Mouse (Mus musculus) CH12.LX (cell line): Measurements from ENCODE around the gene Hist2h4. TPM values are rescaled to one million over a fixed set of nuclear protein-coding genes. Genes with fewer than 3 reads are reported as not detected.

Experiments used
- DNase-seq: peaks from one replicate; pipeline ENCODE4 v3.0.0-alpha.2; 2013; ENCODE audit errors: extremely low read depth
- H3K27ac ChIP-seq: 2 replicates; pipeline ENCODE4 v1.5.1; 2012; ENCODE audit warnings: low read depth, mild to moderate bottlenecking, control low read depth, moderate library complexity; ENCODE audit not compliant: insufficient read depth
- H3K27me3 ChIP-seq: replicated peaks from 2 replicates; pipeline ENCODE3; 2012; ENCODE audit warnings: inconsistent platforms
- H3K36me3 ChIP-seq, 2 experiments: replicated peaks in 1 of 2; 2 replicates each; pipeline versions ENCODE3 to v1.6.1; 2012; ENCODE audit warnings: inconsistent platforms in 1 of 2, low read length in 1 of 2, mild to moderate bottlenecking in 1 of 2, mixed read lengths in 1 of 2, moderate library complexity in 1 of 2; ENCODE audit not compliant: control insufficient read depth in 1 of 2, insufficient read depth in 1 of 2
- H3K4me1 ChIP-seq, 2 experiments: 2 replicates each; pipeline ENCODE4 v1.6.1; 2012; ENCODE audit warnings: inconsistent platforms in 1 of 2, moderate library complexity in 1 of 2; ENCODE audit not compliant: insufficient read depth in 2 of 2, control insufficient read depth in 1 of 2
- H3K4me2 ChIP-seq: 2 replicates; pipeline ENCODE4 v1.6.1; 2012; ENCODE audit warnings: low read depth, mild to moderate bottlenecking, control low read depth; ENCODE audit not compliant: poor library complexity, insufficient read depth, severe bottlenecking
- H3K4me3 ChIP-seq, 3 experiments: fragments of 150-350 bp in 1 of 3; sonication (generic) in 1 of 3; replicated peaks in 1 of 3; 2 replicates each; pipeline versions ENCODE3 to v1.5.1; 2011 to 2012; ENCODE audit warnings: low read depth in 2 of 3, low read length in 2 of 3, mild to moderate bottlenecking in 2 of 3, moderate library complexity in 2 of 3, control low read depth in 1 of 3, improper control_type of control experiment in 1 of 3, inconsistent platforms in 1 of 3, mixed read lengths in 1 of 3; ENCODE audit not compliant: poor library complexity in 1 of 3
- H3K79me2 ChIP-seq: replicated peaks from 2 replicates; pipeline ENCODE4 v1.6.1; 2012; ENCODE audit warnings: mild to moderate bottlenecking, moderate library complexity; ENCODE audit not compliant: control insufficient read depth, poor library complexity, insufficient read depth, severe bottlenecking; ENCODE audit errors: extremely low read depth
- H3K9ac ChIP-seq: 2 replicates; pipeline ENCODE4 v1.6.1; 2012; ENCODE audit warnings: low read depth, mild to moderate bottlenecking, control low read depth, moderate library complexity; ENCODE audit not compliant: insufficient read depth
- H3K9me3 ChIP-seq: replicated peaks from 2 replicates; pipeline ENCODE3; 2012; ENCODE audit warnings: low read length, inconsistent platforms, mixed read lengths
- BHLHE40 ChIP-seq: IDR thresholded peaks from 2 replicates; pipeline ENCODE4 v1.6.1; 2011; ENCODE audit warnings: mild to moderate bottlenecking, low read depth, low read length, improper control_type of control experiment
- CHD1 ChIP-seq: IDR thresholded peaks from 2 replicates; pipeline ENCODE4 v1.6.1; 2012; ENCODE audit warnings: low read depth, low read length, improper control_type of control experiment, inconsistent platforms
- EP300 ChIP-seq: IDR thresholded peaks from 2 replicates; pipeline ENCODE4 v1.6.1; 2011; ENCODE audit warnings: low read length, improper control_type of control experiment
- ETS1 ChIP-seq: conservative IDR thresholded peaks from 2 replicates; pipeline ENCODE4 v1.6.1; 2012; ENCODE audit warnings: low read depth, mild to moderate bottlenecking, inconsistent platforms, low read length, improper control_type of control experiment, moderate library complexity
- HCFC1 ChIP-seq: IDR thresholded peaks from 2 replicates; pipeline ENCODE4 v1.6.1; 2012; ENCODE audit warnings: low read depth, mild to moderate bottlenecking, inconsistent platforms, low read length, improper control_type of control experiment
- IRF4 ChIP-seq: IDR thresholded peaks from 2 replicates; pipeline ENCODE4 v1.6.1; 2014; ENCODE audit warnings: low read depth, mild to moderate bottlenecking, inconsistent platforms, low read length, improper control_type of control experiment
- JUND ChIP-seq: conservative IDR thresholded peaks from 2 replicates; pipeline ENCODE4 v1.6.1; 2011; ENCODE audit warnings: low read depth, low read length, improper control_type of control experiment
- KAT2A ChIP-seq: IDR thresholded peaks from 2 replicates; pipeline ENCODE4 v1.6.1; 2012; ENCODE audit warnings: low read length, improper control_type of control experiment, inconsistent platforms; ENCODE audit not compliant: insufficient replicate concordance
- MAFK ChIP-seq: IDR thresholded peaks from 2 replicates; pipeline ENCODE4 v1.6.1; 2011; ENCODE audit warnings: low read length, improper control_type of control experiment; ENCODE audit not compliant: insufficient replicate concordance
- MAX ChIP-seq: IDR thresholded peaks from 2 replicates; pipeline ENCODE4 v1.6.1; 2011; ENCODE audit warnings: low read length, improper control_type of control experiment
- MAZ ChIP-seq: IDR thresholded peaks from 2 replicates; pipeline ENCODE4 v1.6.1; 2012; ENCODE audit warnings: low read depth, mild to moderate bottlenecking, inconsistent platforms, low read length, improper control_type of control experiment, moderate library complexity
- MEF2A ChIP-seq: IDR thresholded peaks from 2 replicates; pipeline ENCODE4 v1.6.1; 2014; ENCODE audit warnings: low read depth, mild to moderate bottlenecking, inconsistent platforms, low read length, improper control_type of control experiment, borderline replicate concordance
- MXI1 ChIP-seq: IDR thresholded peaks from 2 replicates; pipeline ENCODE4 v1.6.1; 2011; ENCODE audit warnings: mild to moderate bottlenecking, low read depth, low read length, improper control_type of control experiment
- MYC ChIP-seq: IDR thresholded peaks from 2 replicates; pipeline ENCODE4 v1.6.1; 2011; ENCODE audit warnings: low read depth, mild to moderate bottlenecking, improper control_type of control experiment, low read length
- PAX5 ChIP-seq: IDR thresholded peaks from 2 replicates; pipeline ENCODE4 v1.6.1; 2012; ENCODE audit warnings: low read length, inconsistent platforms, mixed read lengths
- POLR2A ChIP-seq: IDR thresholded peaks from 2 replicates; pipeline ENCODE4 v1.6.1; 2011; ENCODE audit warnings: low read depth, mild to moderate bottlenecking, improper control_type of control experiment, low read length
- POLR2AphosphoS2 ChIP-seq: IDR thresholded peaks from 2 replicates; pipeline ENCODE4 v1.6.1; 2011; ENCODE audit warnings: low read depth, low read length, improper control_type of control experiment
- RAD21 ChIP-seq: IDR thresholded peaks from 2 replicates; pipeline ENCODE4 v1.6.1; 2011; ENCODE audit warnings: low read depth, mild to moderate bottlenecking, low read length, improper control_type of control experiment, moderate library complexity
- SMC3 ChIP-seq: IDR thresholded peaks from 2 replicates; pipeline ENCODE4 v1.6.1; 2011; ENCODE audit warnings: low read depth, low read length, improper control_type of control experiment
- TBP ChIP-seq: conservative IDR thresholded peaks from 2 replicates; pipeline ENCODE4 v1.6.1; 2011; ENCODE audit warnings: low read depth, low read length, improper control_type of control experiment
- TCF12 ChIP-seq: IDR thresholded peaks from 2 replicates; pipeline ENCODE4 v1.6.1; 2014; ENCODE audit warnings: low read depth, mild to moderate bottlenecking, inconsistent platforms, low read length, improper control_type of control experiment
- UBTF ChIP-seq: IDR thresholded peaks from 2 replicates; pipeline ENCODE4 v1.6.1; 2012; ENCODE audit warnings: low read depth, mild to moderate bottlenecking, inconsistent platforms, low read length, improper control_type of control experiment, moderate library complexity
- USF1 ChIP-seq: IDR thresholded peaks from 2 replicates; pipeline ENCODE4 v1.6.1; 2014; ENCODE audit warnings: low read depth, mild to moderate bottlenecking, inconsistent platforms, low read length, improper control_type of control experiment
- ZC3H11A ChIP-seq: IDR thresholded peaks from 2 replicates; pipeline ENCODE4 v1.6.1; 2012; ENCODE audit warnings: low read depth, mild to moderate bottlenecking, inconsistent platforms, low read length, improper control_type of control experiment
- ZKSCAN1 ChIP-seq: IDR thresholded peaks from 2 replicates; pipeline ENCODE4 v1.6.1; 2012; ENCODE audit warnings: low read depth, inconsistent platforms, low read length, improper control_type of control experiment, borderline replicate concordance
- dilution Hi-C: fragments of 300-500 bp; cut with MboI; formaldehyde crosslinking; loops from 2 replicates; pipeline ENCODE4 v1.14.3; 2020; ENCODE audit warnings: low sequenced_read_pairs; ENCODE audit not compliant: extremely low pct_unique_long_range_greater_than_20kb, extremely low pct_ligation_motif_present
- in situ Hi-C: fragments of 300-500 bp; cut with MboI; formaldehyde crosslinking; loops from 3 replicates; pipeline ENCODE4 v1.14.3; 2019; ENCODE audit warnings: low sequenced_read_pairs, low pct_ligation_motif_present, low pct_unique_long_range_greater_than_20kb, mixed read lengths
- polyA plus RNA-seq: library from polyadenylated mRNA; unstranded; fragments of >175 nt; gene quantifications from 2 replicates; pipeline ENCODE4 v1.2.1, GENCODE M21; 2012; ENCODE audit warnings: low read depth; ENCODE audit not compliant: insufficient read length
- total RNA-seq, 2 experiments: library from RNA; depleted of rRNA; stranded (reverse); fragments of 300-350 nt in 1 of 2; fragments of >200 nt in 1 of 2; gene quantifications; 2 replicates each; pipeline ENCODE4 v1.2.3; 2012 to 2014

Gene Hist2h4
- total and polyA plus RNA-seq, 3 experiments, result 0.91 to 116 (median 2.5) TPM

DNA sequence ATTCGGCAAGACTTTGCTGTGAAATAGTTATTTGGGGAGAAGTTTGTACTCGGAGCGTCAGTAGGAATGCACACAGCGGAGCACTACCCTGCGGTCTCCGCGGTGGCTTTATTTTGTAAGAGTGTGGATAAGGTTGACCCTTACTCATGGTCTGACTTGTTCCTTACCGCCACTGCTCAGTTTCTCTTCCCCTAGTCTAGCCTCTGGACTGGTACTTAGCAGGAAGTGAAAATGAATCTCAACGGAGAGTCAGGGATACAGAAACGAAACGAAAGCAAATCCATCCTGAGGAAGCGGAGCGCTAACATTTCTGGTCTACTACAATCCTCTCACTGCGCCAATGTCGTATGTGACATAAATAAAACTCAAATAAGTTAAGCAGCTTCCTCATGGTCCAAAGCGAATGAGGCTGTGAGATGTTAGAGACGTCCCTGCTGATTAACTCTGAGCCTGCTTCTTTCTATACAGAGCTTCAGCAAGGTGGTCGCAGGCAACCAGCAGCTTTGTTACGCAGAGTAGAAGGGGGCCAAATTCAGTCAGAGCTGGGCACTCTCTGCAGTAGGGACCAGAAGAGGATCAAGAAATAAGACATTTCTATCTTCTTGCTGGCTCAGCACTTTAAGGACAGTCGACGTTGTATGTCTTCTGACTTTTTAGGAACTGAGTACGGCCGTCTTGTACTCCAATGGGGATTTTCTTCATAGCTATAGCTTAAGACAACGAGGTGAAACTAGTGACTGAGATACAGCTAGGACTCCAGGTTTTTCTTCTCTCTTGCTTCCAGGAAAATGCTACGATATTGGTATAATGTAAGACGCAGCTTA, 37.8 kb upstream of the Hist2h4 start (continued):
- TF ChIP-seq IRF4, result peak; percentile 87
- peak; percentile 37 for TF ChIP-seq JUND
- peak; percentile 54 for TF ChIP-seq ETS1
- no peak for TF ChIP-seq TCF12
- no peak for TF ChIP-seq USF1
- no peak for TF ChIP-seq KAT2A
- TF ChIP-seq ZKSCAN1, result no peak
- peak; percentile 88 for TF ChIP-seq EP300
- TF ChIP-seq SMC3, result no peak
- no peak for TF ChIP-seq PAX5
- peak; percentile 39; the same call in 1 of the 2 replicates for TF ChIP-seq MYC
- TF ChIP-seq ZC3H11A, result no peak
- TF ChIP-seq BHLHE40, result peak; percentile 31
- no peak for TF ChIP-seq POLR2AphosphoS2
- TF ChIP-seq MAX, result peak; percentile 47; the same call in 1 of the 2 replicates
- TF ChIP-seq MEF2A, result peak; percentile 39; the same call in 1 of the 2 replicates
- no peak for TF ChIP-seq RAD21

DNA sequence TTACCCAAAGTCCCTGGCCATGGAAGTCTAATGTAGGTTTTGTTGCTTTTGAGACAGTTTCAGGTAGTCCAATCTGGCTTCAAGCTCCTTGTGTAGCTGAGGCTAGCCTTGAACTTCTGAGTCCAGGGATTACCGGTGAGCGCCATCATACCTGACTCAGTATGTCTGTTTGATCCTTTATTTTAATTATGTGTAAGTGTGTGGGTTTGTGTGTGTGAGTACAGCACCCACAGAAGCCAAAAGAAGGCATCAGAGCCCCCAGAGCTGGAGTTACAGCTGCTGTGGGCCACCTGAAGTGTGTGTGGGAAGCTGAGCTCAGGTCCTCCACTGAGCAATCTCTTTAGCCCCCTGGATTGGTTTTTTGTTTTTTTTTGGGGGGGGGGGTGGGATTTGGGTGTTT, 36.5 kb upstream of the Hist2h4 start:
- Histone ChIP-seq H3K4me2 (no peak overlapping the region), H3K79me2 (no peaks in the 10 kb centered on the region), H3K27me3 (peaks cover 26% of the 10 kb centered on the region), H3K36me3 (no peaks in the 10 kb centered on the region), H3K9me3 (peaks cover 3% of the 10 kb centered on the region)
- DNase-seq, result no peak
- in situ Hi-C loops, result loop anchor here (25.0 kb wide), 1 partner anchor 238 kb away; the partner anchor contains the start of gene Hfe2
- dilution Hi-C loops, result no loop called here
- TF ChIP-seq MYC (no peak), TCF12 (no peak), TBP (no peak), USF1 (no peak), EP300 (no peak), MXI1 (no peak), MAFK (no peak), HCFC1 (no peak), CHD1 (no peak), JUND (no peak), PAX5 (no peak), UBTF (no peak), POLR2A (no peak), MAZ (no peak)
- TF ChIP-seq, all 38 proteins: peak for 0
- no peak overlapping the region for H3K27ac ChIP-seq
- no peak overlapping the region for H3K9ac ChIP-seq
- no peak overlapping the region for H3K4me3 ChIP-seq
- peaks cover 10 to 15% of the 10 kb centered on the region in 2 experiments for H3K4me1 ChIP-seq
